Mouse (Mus musculus) hindbrain, postnatal 0 days (tissue): ENCODE data around the gene Gna15. TPM values are rescaled to one million over a fixed set of nuclear protein-coding genes. Genes with fewer than 3 reads are reported as not detected.

Source experiments
- ATAC-seq: fragments of 200-750 bp; cut with Nextera tagmentation; 2 replicates; pipeline ENCODE4 v1.8.0; 2017; ENCODE audit warnings: mild to moderate bottlenecking, moderate TSS enrichment, moderate library complexity
- DNase-seq: peaks from one replicate; pipeline ENCODE4 v3.0.0-alpha.2; 2015; ENCODE audit warnings: low spot score
- H3K27ac ChIP-seq: fragments of 300-500 bp; sonication (generic); 2 replicates; pipeline ENCODE4 v1.5.1; 2014; ENCODE audit warnings: mild to moderate bottlenecking
- H3K27me3 ChIP-seq: fragments of 300-500 bp; sonication (generic); 2 replicates; pipeline ENCODE4 v1.6.1; 2014; ENCODE audit warnings: low read length, mixed read lengths; ENCODE audit not compliant: insufficient read depth
- H3K36me3 ChIP-seq: fragments of 300-500 bp; sonication (generic); 2 replicates; pipeline ENCODE4 v1.6.1; 2014; ENCODE audit warnings: low read length, mixed read lengths; ENCODE audit not compliant: insufficient read depth
- H3K4me1 ChIP-seq: fragments of 300-500 bp; sonication (generic); 2 replicates; pipeline ENCODE4 v1.6.1; 2014; ENCODE audit warnings: antibody characterized with exemption, low read length, mixed read lengths; ENCODE audit not compliant: insufficient read depth
- H3K4me2 ChIP-seq: fragments of 300-500 bp; sonication (generic); 2 replicates; pipeline ENCODE4 v1.6.1; 2014; ENCODE audit warnings: low read depth, mild to moderate bottlenecking, low read length, moderate library complexity, mixed read lengths
- H3K4me3 ChIP-seq: fragments of 300-500 bp; sonication (generic); 2 replicates; pipeline ENCODE4 v1.5.1; 2014; ENCODE audit warnings: low read length
- H3K9ac ChIP-seq: fragments of 300-500 bp; sonication (generic); replicated peaks from 2 replicates; pipeline ENCODE4 v1.6.1; 2014; ENCODE audit warnings: mild to moderate bottlenecking, low read length, moderate library complexity, mixed read lengths
- H3K9me3 ChIP-seq: fragments of 300-500 bp; sonication (generic); 2 replicates; pipeline ENCODE4 v1.6.1; 2016; ENCODE audit warnings: low read length, mixed read lengths
- CTCF ChIP-seq: IDR thresholded peaks from 2 replicates; pipeline ENCODE4 v1.5.1; 2016; ENCODE audit warnings: antibody characterized with exemption, control low read depth, low read depth
- WGBS: fragments of 180-500 bp; shearing (Covaris S2); extraction: QIAGEN DNeasy Blood & Tissue Kit; methylation state at CpG from one replicate; pipeline ENCODE4 v1.1.7; 2014; 5-methylcytosine and 5-hydroxymethylcytosine counted together
- polyA plus RNA-seq: library from polyadenylated mRNA; unstranded; fragments of >200 nt; fragmentation: Nextera tagmentation; extraction: Ambion mirVana; gene quantifications from 2 replicates; pipeline ENCODE4 v1.2.1, GENCODE M21; 2015
- total RNA-seq: library from RNA; depleted of rRNA; stranded (reverse); fragments of >200 nt; gene quantifications from 2 replicates; pipeline ENCODE4 v1.2.3, GENCODE M21; 2014

Gene Gna15
- total and polyA plus RNA-seq, 2 experiments from 2014 or later = 1.2 to 2.5 TPM

DNA sequence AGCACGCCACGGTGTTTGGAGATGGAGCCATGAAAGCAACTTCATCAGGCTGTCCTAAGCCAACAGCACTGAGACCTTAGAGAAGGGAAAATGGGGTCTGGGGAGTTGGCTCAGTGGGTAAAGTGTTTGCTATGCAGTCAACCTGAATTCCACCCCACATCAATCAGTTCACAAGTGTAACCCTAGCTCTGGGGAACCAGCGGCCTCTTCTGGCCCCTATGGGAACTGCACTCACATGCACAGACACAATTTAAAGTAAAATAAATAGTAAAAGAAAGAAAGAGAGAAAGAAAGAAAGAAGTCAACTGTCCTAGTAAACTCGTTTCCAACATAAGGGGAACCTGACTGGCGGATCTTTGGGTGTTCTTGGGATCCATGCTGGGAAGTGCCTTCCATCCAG, 10.2 kb downstream of the Gna15 start:
- H3K9me3 ChIP-seq = no peaks in the 10 kb centered on the region
- H3K4me1 ChIP-seq = no peaks in the 10 kb centered on the region
- H3K27ac ChIP-seq = no peak overlapping the region
- TF ChIP-seq CTCF = no peak
- DNase-seq = no peak
- no peak overlapping the region for H3K4me2 ChIP-seq
- ATAC-seq = no peak
- H3K4me3 ChIP-seq = no peak overlapping the region
- no peak overlapping the region for H3K9ac ChIP-seq
- 89% methylated on average over 5 of the region's 5 CpGs for WGBS
- no peaks in the 10 kb centered on the region for H3K36me3 ChIP-seq
- peaks cover 3% of the 10 kb centered on the region; the same call in 1 of the 2 replicates for H3K27me3 ChIP-seq

DNA sequence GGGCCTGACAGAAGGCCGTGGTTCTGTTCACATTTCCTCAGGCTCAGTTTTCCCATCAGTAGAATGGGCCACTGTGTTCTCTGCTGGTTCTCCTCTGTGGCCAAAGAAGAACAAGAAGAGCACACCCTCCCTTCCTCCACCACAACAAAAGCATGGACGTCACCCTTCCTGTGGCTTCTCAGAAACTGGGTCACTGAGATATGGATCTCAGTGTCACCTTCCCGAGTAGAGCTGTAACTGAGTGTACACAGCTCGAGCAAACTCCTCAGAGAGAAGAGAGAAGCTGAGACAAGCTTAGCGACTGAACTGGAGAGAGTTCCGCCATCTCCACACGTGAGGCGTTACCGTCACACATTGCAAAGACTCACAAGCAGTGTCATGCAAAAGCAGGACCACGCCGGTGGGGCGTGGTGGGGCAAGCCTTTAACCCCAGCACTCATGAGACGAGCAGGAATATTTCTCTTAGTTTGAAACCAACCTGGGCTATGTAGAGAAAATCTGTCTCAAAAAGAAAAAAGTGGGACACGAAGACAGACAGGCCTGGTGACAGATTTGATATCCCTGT, 13.7 kb downstream of the Gna15 start:
- Histone ChIP-seq H3K9me3 (no peaks in the 10 kb centered on the region), H3K27ac (no peak overlapping the region), H3K36me3 (no peaks in the 10 kb centered on the region), H3K27me3 (no peaks in the 10 kb centered on the region), H3K4me1 (no peaks in the 10 kb centered on the region), H3K9ac (no peak overlapping the region), H3K4me3 (no peak overlapping the region), H3K4me2 (no peak overlapping the region)
- WGBS = 81% methylated on average over 14 of the region's 14 CpGs
- DNase-seq (no peak), ATAC-seq (no peak)
- TF ChIP-seq CTCF = no peak

DNA sequence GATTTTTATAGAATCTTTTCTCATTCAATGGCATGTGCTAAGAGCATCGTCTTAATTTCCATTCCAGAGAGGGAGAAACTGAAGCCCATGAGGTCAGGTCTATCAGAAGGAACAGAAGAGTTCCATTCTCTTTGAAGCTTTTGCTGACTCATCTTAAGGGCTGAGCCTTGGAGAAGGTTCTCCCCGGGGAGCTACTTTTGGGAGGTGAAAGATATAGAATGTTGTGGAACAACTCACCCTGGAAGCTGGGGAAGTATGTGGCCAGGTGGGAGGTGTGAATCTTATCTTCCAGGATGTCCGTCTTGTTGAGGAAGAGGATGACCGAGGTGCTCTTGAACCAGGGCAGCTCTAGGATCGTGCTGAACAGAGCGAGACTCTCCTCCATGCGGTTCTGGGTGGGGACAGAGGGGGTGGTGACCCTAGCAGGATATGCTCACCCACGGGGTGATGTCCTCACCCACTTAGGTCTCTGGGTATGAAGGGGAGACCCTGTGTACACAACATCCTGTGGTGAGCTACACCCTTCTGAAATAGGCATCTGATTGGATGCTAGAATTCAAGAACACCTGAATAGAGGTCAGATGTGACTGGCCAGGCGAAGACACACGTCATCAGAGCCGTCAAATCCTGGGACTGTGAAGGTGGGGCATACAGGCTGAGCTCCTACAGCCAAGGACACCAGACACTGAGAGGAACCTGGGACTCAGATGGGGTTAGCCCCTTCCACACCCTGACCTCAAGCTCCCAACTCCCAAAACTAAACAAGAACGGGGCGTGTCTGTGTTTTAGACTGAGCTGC, 16.1 kb downstream of the Gna15 start:
- H3K4me2 ChIP-seq = no peak overlapping the region
- H3K4me1 ChIP-seq = no peaks in the 10 kb centered on the region
- DNase-seq (no peak), ATAC-seq (no peak)
- no peak overlapping the region for H3K27ac ChIP-seq
- no peaks in the 10 kb centered on the region for H3K27me3 ChIP-seq
- no peaks in the 10 kb centered on the region for H3K36me3 ChIP-seq
- 82% methylated on average over 13 of the region's 13 CpGs for WGBS
- H3K9me3 ChIP-seq = no peaks in the 10 kb centered on the region
- no peak overlapping the region for H3K9ac ChIP-seq
- TF ChIP-seq CTCF = no peak
- no peak overlapping the region for H3K4me3 ChIP-seq

DNA sequence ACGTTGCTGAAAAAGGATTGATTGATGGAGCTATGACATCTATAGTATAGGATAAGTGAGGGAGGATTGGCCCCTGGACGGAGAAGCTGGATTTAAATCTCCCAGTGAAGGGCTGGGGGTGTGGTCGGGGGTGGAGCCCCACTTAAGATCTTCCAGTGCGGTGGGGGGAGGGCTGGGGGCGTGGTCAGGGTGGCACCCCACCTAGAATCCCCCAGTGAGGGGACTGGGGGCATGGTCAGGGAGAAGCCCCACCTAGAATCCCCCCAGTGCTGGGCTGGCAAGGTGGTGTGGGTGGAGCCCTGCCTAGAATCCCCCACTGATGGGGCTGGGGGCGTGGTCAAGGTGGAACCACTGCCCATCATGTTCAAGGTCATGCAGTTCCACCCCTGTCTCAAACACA, 16.9 kb downstream of the Gna15 start:
- no peaks in the 10 kb centered on the region for H3K36me3 ChIP-seq
- no peaks in the 10 kb centered on the region for H3K27me3 ChIP-seq
- no peak overlapping the region for H3K4me3 ChIP-seq
- WGBS = 31% methylated on average over 6 of the region's 6 CpGs
- H3K9ac ChIP-seq = no peak overlapping the region
- no peaks in the 10 kb centered on the region for H3K9me3 ChIP-seq
- no peak for TF ChIP-seq CTCF
- DNase-seq (no peak), ATAC-seq (no peak)
- no peak overlapping the region for H3K4me2 ChIP-seq
- H3K4me1 ChIP-seq = no peaks in the 10 kb centered on the region
- no peak overlapping the region for H3K27ac ChIP-seq

DNA sequence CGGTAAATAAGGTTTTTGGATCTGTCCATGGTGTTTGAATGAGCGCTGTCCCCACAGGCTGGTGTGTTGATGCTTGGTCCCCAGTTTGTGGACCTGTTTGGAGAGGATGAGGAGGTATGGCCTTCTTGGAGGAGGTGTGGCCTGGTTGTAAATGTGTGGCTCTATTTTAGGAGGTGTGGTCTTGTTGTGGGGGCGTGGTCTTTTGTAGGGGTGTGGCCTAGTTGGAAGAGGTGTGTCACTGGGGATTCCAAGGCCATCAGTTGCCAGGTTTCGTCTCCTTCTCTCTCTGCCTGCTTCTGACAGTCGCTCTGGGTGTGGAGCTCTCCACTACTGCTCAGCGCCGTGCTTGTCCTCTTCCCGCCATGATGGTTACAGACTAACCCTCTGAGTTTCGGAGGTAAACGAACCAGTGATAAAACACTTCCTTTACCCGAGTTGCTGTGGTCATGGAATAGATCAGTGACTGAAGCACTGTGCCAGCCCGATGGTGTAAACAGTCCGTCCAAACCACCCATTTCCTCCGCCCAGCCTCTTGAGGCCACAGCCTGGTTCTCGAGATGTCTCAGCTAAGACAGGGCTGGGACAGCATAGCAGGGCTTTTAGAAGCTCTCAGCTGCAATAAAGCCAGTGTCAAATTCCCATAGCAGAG, 18.9 kb downstream of the Gna15 start:
- Histone ChIP-seq H3K4me2 (no peak overlapping the region), H3K4me3 (no peak overlapping the region), H3K9me3 (no peaks in the 10 kb centered on the region), H3K4me1 (no peaks in the 10 kb centered on the region), H3K9ac (no peak overlapping the region), H3K27me3 (no peaks in the 10 kb centered on the region), H3K27ac (no peak overlapping the region), H3K36me3 (no peaks in the 10 kb centered on the region)
- 79% methylated on average over 15 of the region's 15 CpGs for WGBS
- DNase-seq = no peak
- TF ChIP-seq CTCF = no peak
- ATAC-seq = no peak

DNA sequence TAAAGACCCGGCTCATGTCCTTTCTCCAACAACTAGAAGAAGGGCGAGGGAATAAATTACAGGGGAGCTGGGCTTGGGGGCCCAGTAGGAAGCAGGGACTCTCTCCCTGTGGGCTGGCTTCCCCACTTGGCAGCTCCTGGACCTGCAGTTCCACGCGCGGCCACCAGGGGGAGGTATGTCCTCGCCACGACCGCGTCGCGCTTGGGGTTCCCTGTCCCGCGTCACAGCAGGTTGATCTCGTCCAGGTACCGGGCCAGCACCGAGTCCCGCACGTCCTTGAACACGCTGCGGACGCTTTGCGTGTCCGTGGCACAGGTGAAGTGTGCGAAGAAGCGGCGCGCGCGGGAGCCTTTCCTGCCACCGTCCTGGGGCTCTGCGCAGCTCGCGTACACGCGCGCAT, 21.4 kb downstream of the Gna15 start:
- peak; percentile 81 for DNase-seq
- 11% methylated on average over 36 of the region's 36 CpGs for WGBS
- Histone ChIP-seq H3K27ac (no peak overlapping the region), H3K27me3 (no peaks in the 10 kb centered on the region), H3K4me2 (peak overlapping the region; percentile 64), H3K9me3 (no peaks in the 10 kb centered on the region), H3K4me3 (peak overlapping the region; percentile 38), H3K4me1 (no peaks in the 10 kb centered on the region), H3K9ac (peak overlapping the region; percentile 35; the same call in 1 of the 2 replicates), H3K36me3 (no peaks in the 10 kb centered on the region)
- peak; percentile 24 for ATAC-seq
- TF ChIP-seq CTCF = peak; percentile 100

DNA sequence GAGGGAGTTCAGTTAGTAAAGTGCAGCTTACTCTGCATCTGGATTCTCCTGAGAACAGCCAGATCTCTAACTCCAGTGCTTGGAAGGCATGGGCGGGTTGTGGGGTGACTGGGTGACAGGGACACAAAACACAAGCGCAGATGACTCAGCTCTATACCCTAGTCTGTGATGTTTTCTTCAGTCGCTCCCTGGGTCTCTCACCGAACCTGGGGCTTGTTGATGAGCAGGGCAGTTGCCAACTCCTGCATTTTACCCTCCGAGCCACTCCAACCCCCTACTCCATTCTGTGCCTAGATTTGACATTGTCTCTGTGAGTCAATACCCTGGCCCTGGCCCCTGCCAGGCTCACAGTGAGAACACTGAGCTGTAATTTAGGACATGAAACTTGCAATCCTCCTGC, 22.2 kb downstream of the Gna15 start:
- Histone ChIP-seq H3K4me2 (no peak overlapping the region), H3K9ac (no peak overlapping the region), H3K4me3 (no peak overlapping the region), H3K27ac (no peak overlapping the region), H3K36me3 (no peaks in the 10 kb centered on the region), H3K9me3 (no peaks in the 10 kb centered on the region), H3K4me1 (0 out of 2 replicates have a peak, but pooled peaks cover 4% of the 10 kb centered on the region), H3K27me3 (no peaks in the 10 kb centered on the region)
- WGBS = 89% methylated on average over 5 of the region's 5 CpGs
- no peak for ATAC-seq
- no peak for DNase-seq
- no peak for TF ChIP-seq CTCF
